17 mouse cellular contexts compared by ENCODE assay signal in the genomic region with DNA sequence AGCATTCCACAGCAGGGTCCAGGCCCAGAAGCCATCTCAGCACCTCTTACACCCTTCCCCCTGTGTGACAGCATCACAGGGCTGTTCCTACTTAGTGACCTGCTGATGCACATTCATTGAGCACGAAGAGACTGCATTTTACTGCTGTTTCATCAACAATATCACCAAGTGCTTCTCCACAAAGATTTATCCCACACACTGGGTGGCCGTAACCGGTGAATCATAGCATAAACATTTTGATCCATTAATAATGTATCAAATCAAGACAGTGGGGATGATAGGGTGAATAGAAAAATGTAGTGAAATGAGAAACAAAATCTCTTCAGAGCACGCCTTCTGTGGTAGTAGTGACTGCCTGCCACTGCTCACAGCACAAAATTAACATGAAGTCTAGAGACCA.
"Had no signal": no experiment of that assay in that cellular context is flagged by ENCODE, and none has a peak within 500 bp of the region (broad histone marks: within the 10 kb centered on the region; RNA-seq: fewer than 3 reads in every experiment).

No protein-coding gene starts in this region.

- H3K4me2 ChIP-seq: liver, embryonic 15.5 days; lung, embryonic 15.5 days; midbrain, embryonic 11.5 days; midbrain, embryonic 13.5 days; neural tube, embryonic 12.5 days; stomach, embryonic 15.5 days had no signal

- H3K9me3 ChIP-seq: liver, embryonic 15.5 days; lung, embryonic 15.5 days; midbrain, embryonic 13.5 days; neural tube, embryonic 12.5 days; stomach, embryonic 15.5 days had no signal

- ATAC-seq: liver, postnatal 0 days; lung, postnatal 0 days; midbrain, embryonic 13.5 days had no signal

- H3K4me3 ChIP-seq: liver, embryonic 15.5 days; lung, embryonic 15.5 days; midbrain, embryonic 13.5 days; neural tube, embryonic 12.5 days; stomach, embryonic 15.5 days had no signal

- H3K36me3 ChIP-seq: liver, embryonic 15.5 days; lung, embryonic 15.5 days; neural tube, embryonic 12.5 days; stomach, embryonic 15.5 days had no signal

- H3K9ac ChIP-seq: liver, embryonic 15.5 days; liver, postnatal 0 days; lung, embryonic 15.5 days; midbrain, embryonic 13.5 days; neural tube, embryonic 12.5 days; stomach, embryonic 15.5 days had no signal

- H3K4me1 ChIP-seq: liver, embryonic 15.5 days; stomach, embryonic 15.5 days had no signal

- DNase-seq: liver, postnatal 0 days; lung, adult 2 months; lung, postnatal 14 days; lung, postnatal 36 days; right cerebral cortex, postnatal 14 days; thymus, adult 2 months; thymus, postnatal 25 days; thymus, postnatal 4 days had no signal

- H3K27me3 ChIP-seq: liver, embryonic 15.5 days; lung, embryonic 15.5 days; midbrain, embryonic 13.5 days; neural tube, embryonic 12.5 days; stomach, embryonic 15.5 days had no signal

- H3K27ac ChIP-seq: liver, embryonic 15.5 days; lung, embryonic 15.5 days; macrophage; midbrain, embryonic 13.5 days; neural tube, embryonic 12.5 days; stomach, embryonic 15.5 days; stomach, postnatal 0 days had no signal
